Mouse (Mus musculus): ENCODE results near the gene Lrrc8d. TPM values are rescaled to one million over a fixed set of nuclear protein-coding genes. Genes with fewer than 3 reads are reported as not detected.

Gene Lrrc8d
- polyA plus RNA-seq, 1 experiment from 2014 or later = 14.5 TPM

- no peaks in the 10 kb centered on the region for H3K36me3 ChIP-seq (ENCODE audit: control insufficient read depth, insufficient read depth)
- ATAC-seq = no peak
- H3K4me1 ChIP-seq (replicated peaks; ENCODE audit: control insufficient read depth, insufficient read depth, low read length) = no peaks in the 10 kb centered on the region; the same call in 1 of the 2 replicates
- no peak for TF ChIP-seq CTCF (IDR thresholded peaks at IDR 0.05; ENCODE audit: low read depth)
- H3K9me3 ChIP-seq (ENCODE audit: control insufficient read depth) = no peaks in the 10 kb centered on the region
- H3K27ac ChIP-seq (ENCODE audit: low read depth, low read length) = no peak overlapping the region
- 85% methylated on average over 12 of the region's 12 CpGs for WGBS
- no peak overlapping the region for H3K4me3 ChIP-seq (ENCODE audit: low read depth, low read length)
- H3K9ac ChIP-seq (ENCODE audit: low read depth, low read length) = no peak overlapping the region
- H3K4me2 ChIP-seq (replicated peaks; ENCODE audit: low read depth) = no peak overlapping the region
- H3K27me3 ChIP-seq (replicated peaks; ENCODE audit: control insufficient read depth, insufficient read depth, low read length) = no peaks in the 10 kb centered on the region
Observed at GRCm38 (mm10) chr5:105805955-105806354, 106.2 kb downstream of the Lrrc8d start.

GRCm38 (mm10) chr5:105807461-105807860 is 107.7 kb downstream of the Lrrc8d start:
- H3K27ac ChIP-seq (ENCODE audit: low read depth, low read length) = no peak overlapping the region
- H3K27me3 ChIP-seq (replicated peaks; ENCODE audit: control insufficient read depth, insufficient read depth, low read length) = no peaks in the 10 kb centered on the region
- no peak for ATAC-seq
- 64% methylated on average over 7 of the region's 7 CpGs for WGBS
- H3K4me3 ChIP-seq (ENCODE audit: low read depth, low read length) = no peak overlapping the region
- H3K9ac ChIP-seq (ENCODE audit: low read depth, low read length) = no peak overlapping the region
- no peaks in the 10 kb centered on the region for H3K4me1 ChIP-seq (replicated peaks; ENCODE audit: control insufficient read depth, insufficient read depth, low read length)
- H3K36me3 ChIP-seq (ENCODE audit: control insufficient read depth, insufficient read depth) = peaks cover 11% of the 10 kb centered on the region
- H3K4me2 ChIP-seq (replicated peaks; ENCODE audit: low read depth) = no peak overlapping the region
- TF ChIP-seq CTCF (IDR thresholded peaks at IDR 0.05; ENCODE audit: low read depth) = no peak
- 0 out of 2 replicates have a peak, but pooled peaks cover 2% of the 10 kb centered on the region for H3K9me3 ChIP-seq (ENCODE audit: control insufficient read depth)

- no peak for ATAC-seq
- peaks cover 10% of the 10 kb centered on the region; the same call in 1 of the 2 replicates for H3K9me3 ChIP-seq (ENCODE audit: control insufficient read depth)
- no peaks in the 10 kb centered on the region for H3K27me3 ChIP-seq (replicated peaks; ENCODE audit: control insufficient read depth, insufficient read depth, low read length)
- no peak overlapping the region for H3K27ac ChIP-seq (ENCODE audit: low read depth, low read length)
- H3K4me3 ChIP-seq (ENCODE audit: low read depth, low read length) = no peak overlapping the region
- H3K9ac ChIP-seq (ENCODE audit: low read depth, low read length) = no peak overlapping the region
- TF ChIP-seq CTCF (IDR thresholded peaks at IDR 0.05; ENCODE audit: low read depth) = no peak
- H3K36me3 ChIP-seq (ENCODE audit: control insufficient read depth, insufficient read depth) = peaks cover 25% of the 10 kb centered on the region
- no peaks in the 10 kb centered on the region for H3K4me1 ChIP-seq (replicated peaks; ENCODE audit: control insufficient read depth, insufficient read depth, low read length)
- H3K4me2 ChIP-seq (replicated peaks; ENCODE audit: low read depth) = no peak overlapping the region
- WGBS = 79% methylated on average over 11 of the region's 11 CpGs
Observed at GRCm38 (mm10) chr5:105809056-105809455, 109.3 kb downstream of the Lrrc8d start.

- Histone ChIP-seq H3K4me1 (replicated peaks; ENCODE audit: control insufficient read depth, insufficient read depth, low read length) (no peaks in the 10 kb centered on the region), H3K9ac (ENCODE audit: low read depth, low read length) (no peak overlapping the region), H3K27ac (ENCODE audit: low read depth, low read length) (no peak overlapping the region), H3K9me3 (ENCODE audit: control insufficient read depth) (peaks cover 10% of the 10 kb centered on the region; the same call in 1 of the 2 replicates), H3K4me2 (replicated peaks; ENCODE audit: low read depth) (no peak overlapping the region), H3K27me3 (replicated peaks; ENCODE audit: control insufficient read depth, insufficient read depth, low read length) (no peaks in the 10 kb centered on the region), H3K36me3 (ENCODE audit: control insufficient read depth, insufficient read depth) (peaks cover 25% of the 10 kb centered on the region), H3K4me3 (ENCODE audit: low read depth, low read length) (no peak overlapping the region)
- no peak for TF ChIP-seq CTCF (IDR thresholded peaks at IDR 0.05; ENCODE audit: low read depth)
- 98% methylated on average over 14 of the region's 14 CpGs for WGBS
- no peak for ATAC-seq
Observed at GRCm38 (mm10) chr5:105813036-105813435, 113.3 kb downstream of the Lrrc8d start.

GRCm38 (mm10) chr5:105813974-105814373 is 114.2 kb downstream of the Lrrc8d start:
- WGBS = 87% methylated on average over 10 of the region's 10 CpGs
- no peak for TF ChIP-seq CTCF (IDR thresholded peaks at IDR 0.05; ENCODE audit: low read depth)
- H3K9ac ChIP-seq (ENCODE audit: low read depth, low read length) = no peak overlapping the region
- no peak overlapping the region for H3K27ac ChIP-seq (ENCODE audit: low read depth, low read length)
- H3K27me3 ChIP-seq (replicated peaks; ENCODE audit: control insufficient read depth, insufficient read depth, low read length) = no peaks in the 10 kb centered on the region
- H3K36me3 ChIP-seq (ENCODE audit: control insufficient read depth, insufficient read depth) = peaks cover 25% of the 10 kb centered on the region
- no peaks in the 10 kb centered on the region for H3K4me1 ChIP-seq (replicated peaks; ENCODE audit: control insufficient read depth, insufficient read depth, low read length)
- ATAC-seq = no peak
- no peak overlapping the region for H3K4me3 ChIP-seq (ENCODE audit: low read depth, low read length)
- H3K4me2 ChIP-seq (replicated peaks; ENCODE audit: low read depth) = no peak overlapping the region
- peaks cover 10% of the 10 kb centered on the region; the same call in 1 of the 2 replicates for H3K9me3 ChIP-seq (ENCODE audit: control insufficient read depth)

- H3K27me3 ChIP-seq (replicated peaks; ENCODE audit: control insufficient read depth, insufficient read depth, low read length) = peaks cover 4% of the 10 kb centered on the region; the same call in 1 of the 2 replicates
- H3K4me3 ChIP-seq (ENCODE audit: low read depth, low read length) = no peak overlapping the region
- no peak for TF ChIP-seq CTCF (IDR thresholded peaks at IDR 0.05; ENCODE audit: low read depth)
- no peak overlapping the region for H3K4me2 ChIP-seq (replicated peaks; ENCODE audit: low read depth)
- H3K9me3 ChIP-seq (ENCODE audit: control insufficient read depth) = peaks cover 10% of the 10 kb centered on the region; the same call in 1 of the 2 replicates
- 80% methylated on average over 14 of the region's 14 CpGs for WGBS
- no peak overlapping the region for H3K9ac ChIP-seq (ENCODE audit: low read depth, low read length)
- no peak overlapping the region for H3K27ac ChIP-seq (ENCODE audit: low read depth, low read length)
- ATAC-seq = no peak
- peaks cover 25% of the 10 kb centered on the region for H3K36me3 ChIP-seq (ENCODE audit: control insufficient read depth, insufficient read depth)
- no peaks in the 10 kb centered on the region for H3K4me1 ChIP-seq (replicated peaks; ENCODE audit: control insufficient read depth, insufficient read depth, low read length)
Observed at GRCm38 (mm10) chr5:105816118-105816517, 116.3 kb downstream of the Lrrc8d start.
